17 mouse cellular contexts compared by ENCODE assay signal in genomic region chr2:38072061-38072460, GRCm38 (mm10).
DNase-seq lines count a peak whose midpoint lies in the region; ATAC-seq and TF ChIP-seq lines count a peak whose summit lies in the region.
"Had no signal": no experiment of that assay in that cellular context is flagged by ENCODE, and none has a peak within 500 bp of the region (broad histone marks: within the 10 kb centered on the region; RNA-seq: fewer than 3 reads in every experiment).

No protein-coding gene starts in this region.

- H3K9ac ChIP-seq in intestine, embryonic 15.5 days: no peak overlapping the region
- H3K9ac ChIP-seq: embryonic facial prominence, embryonic 12.5 days; forebrain, postnatal 0 days; kidney, embryonic 15.5 days; lung, embryonic 15.5 days had no signal

- DNase-seq in lung, postnatal 25 days (ENCODE audit: low spot score): peak; percentile 24
- DNase-seq in lung, adult 2 months: no peak
- peak; percentile 46 for DNase-seq in CD4-positive, CD25-positive, alpha-beta regulatory T cell, adult 2 months (ENCODE audit: low read depth, low spot score)
- no peak for DNase-seq in urinary bladder, adult 18-20 months (ENCODE audit: low spot score in 2 of 2)
- DNase-seq: adrenal gland, postnatal 10 days; cerebellum, adult 11-12 months; forebrain, postnatal 0 days; gastrocnemius, adult 2 months; heart, adult 18-20 months; retina, postnatal 1 day had no signal

- no peak for TF ChIP-seq CTCF in lung, adult 2 months (IDR thresholded peaks at IDR 0.05; ENCODE audit: insufficient read depth, low read length)

- H3K4me3 ChIP-seq in lung, adult 2 months (replicated peaks; ENCODE audit: extremely low read depth, low read depth, low read length): no peak overlapping the region
- no peak overlapping the region for H3K4me3 ChIP-seq in intestine, embryonic 15.5 days (replicated peaks)
- H3K4me3 ChIP-seq: embryonic facial prominence, embryonic 12.5 days; gastrocnemius, adult 2 months; hindbrain, embryonic 10.5 days; kidney, embryonic 15.5 days; lung, embryonic 15.5 days had no signal

- no peak overlapping the region for H3K27ac ChIP-seq in intestine, embryonic 15.5 days
- H3K27ac ChIP-seq: embryonic facial prominence, embryonic 12.5 days; gastrocnemius, adult 2 months; hindbrain, embryonic 10.5 days; kidney, embryonic 15.5 days; lung, embryonic 15.5 days had no signal

- no peaks in the 10 kb centered on the region for H3K36me3 ChIP-seq in intestine, embryonic 15.5 days
- H3K36me3 ChIP-seq: embryonic facial prominence, embryonic 12.5 days; hindbrain, embryonic 10.5 days; kidney, embryonic 15.5 days; lung, embryonic 15.5 days had no signal

- peaks cover 4% of the 10 kb centered on the region for H3K4me1 ChIP-seq in lung, adult 2 months (ENCODE audit: control insufficient read depth, insufficient read depth, low read length)
- peaks cover 4% of the 10 kb centered on the region; the same call in 1 of the 2 replicates for H3K4me1 ChIP-seq in intestine, embryonic 15.5 days (replicated peaks)
- H3K4me1 ChIP-seq: hindbrain, embryonic 10.5 days had no signal

- no peaks in the 10 kb centered on the region for H3K27me3 ChIP-seq in intestine, embryonic 15.5 days (replicated peaks)
- H3K27me3 ChIP-seq: lung, embryonic 15.5 days had no signal

- no peak for TF ChIP-seq POLR2A in lung, adult 2 months (IDR thresholded peaks at IDR 0.05; ENCODE audit: borderline replicate concordance, extremely low read depth, low read depth, low read length)

- H3K9me3 ChIP-seq in intestine, embryonic 15.5 days: no peaks in the 10 kb centered on the region
- H3K9me3 ChIP-seq: embryonic facial prominence, embryonic 12.5 days; hindbrain, embryonic 10.5 days; kidney, embryonic 15.5 days; lung, embryonic 15.5 days had no signal

- peak; percentile 45; the same call in 1 of the 2 replicates for ATAC-seq in common myeloid progenitor, adult 5-6 weeks (replicated peaks; ENCODE audit: low read depth, poor library complexity, severe bottlenecking)
- ATAC-seq in neutrophil, adult 5-6 weeks (ENCODE audit: extremely low read depth, insufficient number of reproducible peaks, low FRiP score, poor library complexity, severe bottlenecking): peak; percentile 94
- ATAC-seq in intestine, embryonic 15.5 days: no peak
- ATAC-seq: forebrain, postnatal 0 days had no signal

- no peak overlapping the region for H3K4me2 ChIP-seq in intestine, embryonic 15.5 days (replicated peaks)
- H3K4me2 ChIP-seq: embryonic facial prominence, embryonic 12.5 days; kidney, embryonic 15.5 days; lung, embryonic 15.5 days had no signal

Comparison
In these comparisons a context has a peak if more than half of its experiments do, and no peak if none do; other contexts are left out.
1. DNase-seq: peak in lung, postnatal 25 days (single experiment) and CD4-positive, CD25-positive, alpha-beta regulatory T cell, adult 2 months (single experiment); none in lung, adult 2 months (single experiment) and urinary bladder, adult 18-20 months (0 of 2).